Mouse (Mus musculus): Measurements from ENCODE around the gene Cmbl. TPM values are rescaled to one million over a fixed set of nuclear protein-coding genes. Genes with fewer than 3 reads are reported as not detected.

Cmbl gene
- under 1 TPM in 5 of 26 experiments, not detected in 21; 0.73 to 0.98 (median 0.94) TPM for total RNA-seq (2018; cell fraction: chromatin; rRNA removed)
- total RNA-seq (2018; cell fraction: cytosol; rRNA removed): 1 to 10 TPM in 13 of 26 experiments, under 1 TPM in 11, not detected in 2; 0.14 to 3.0 (median 1.4) TPM
- under 1 TPM in 4 of 26 experiments, not detected in 22; 0.56 to 0.92 (median 0.67) TPM for total RNA-seq (2018; cell fraction: nucleus; rRNA removed)
- 1.5 to 5.5 TPM (median 3.5 TPM) in 3 replicates for polyA plus RNA-seq (2018)

GRCm38 (mm10) chr15:31565184-31565583 is at the start of gene Cmbl:
Gene Cmbl (plus strand): TSS chr15:31565389.
- 79% methylated on average over 5 of the region's 5 CpGs for WGBS (ENCODE audit: missing documents)
- H3K4me3 ChIP-seq (ENCODE audit: inconsistent target): no peak within 1 kb of the TSS
- H3K27ac ChIP-seq: peak within 1 kb of the TSS; percentile 48
- H3K79me2 ChIP-seq (ENCODE audit: inconsistent target): no peaks in the 10 kb centered on the region
- no peaks in the 10 kb centered on the region for H3K36me3 ChIP-seq (ENCODE audit: inconsistent target)

GRCm38 (mm10) chr15:31517186-31517585 is 48.0 kb upstream of the Cmbl start:
- H3K79me2 ChIP-seq (ENCODE audit: inconsistent target): peaks cover 100% of the 10 kb centered on the region
- 89% methylated on average over 1 of the region's 1 CpGs for WGBS (ENCODE audit: missing documents)
- no peak overlapping the region for H3K27ac ChIP-seq
- H3K4me3 ChIP-seq (ENCODE audit: inconsistent target): no peak overlapping the region
- H3K36me3 ChIP-seq (ENCODE audit: inconsistent target): no peaks in the 10 kb centered on the region

- 91% methylated on average over 2 of the region's 2 CpGs for WGBS (ENCODE audit: missing documents)
- Histone ChIP-seq H3K36me3 (ENCODE audit: inconsistent target) (no peaks in the 10 kb centered on the region), H3K27ac (no peak overlapping the region), H3K79me2 (ENCODE audit: inconsistent target) (peaks cover 100% of the 10 kb centered on the region), H3K4me3 (ENCODE audit: inconsistent target) (no peak overlapping the region)
These were observed 46.8 kb upstream of the Cmbl start for GRCm38 (mm10) chr15:31518371-31518770.

GRCm38 (mm10) chr15:31519000-31519399 is 46.2 kb upstream of the Cmbl start:
- Histone ChIP-seq H3K27ac (no peak overlapping the region), H3K36me3 (ENCODE audit: inconsistent target) (no peaks in the 10 kb centered on the region), H3K79me2 (ENCODE audit: inconsistent target) (peaks cover 100% of the 10 kb centered on the region), H3K4me3 (ENCODE audit: inconsistent target) (no peak overlapping the region)
- WGBS (ENCODE audit: missing documents): 97% methylated on average over 5 of the region's 5 CpGs

- Histone ChIP-seq H3K27ac (no peak overlapping the region), H3K4me3 (ENCODE audit: inconsistent target) (no peak overlapping the region), H3K36me3 (ENCODE audit: inconsistent target) (no peaks in the 10 kb centered on the region), H3K79me2 (ENCODE audit: inconsistent target) (peaks cover 89% of the 10 kb centered on the region)
- WGBS (ENCODE audit: missing documents): 93% methylated on average over 1 of the region's 1 CpGs
These were observed 38.7 kb upstream of the Cmbl start for GRCm38 (mm10) chr15:31526463-31526862.

GRCm38 (mm10) chr15:31528477-31528876 is 36.7 kb upstream of the Cmbl start:
- Histone ChIP-seq H3K27ac (no peak overlapping the region), H3K4me3 (ENCODE audit: inconsistent target) (no peak overlapping the region), H3K79me2 (ENCODE audit: inconsistent target) (peaks cover 69% of the 10 kb centered on the region), H3K36me3 (ENCODE audit: inconsistent target) (no peaks in the 10 kb centered on the region)
- 89% methylated on average over 4 of the region's 4 CpGs for WGBS (ENCODE audit: missing documents)

- Histone ChIP-seq H3K79me2 (ENCODE audit: inconsistent target) (peaks cover 62% of the 10 kb centered on the region), H3K4me3 (ENCODE audit: inconsistent target) (peak overlapping the region; percentile 54; the same call in 1 of the 2 replicates), H3K36me3 (ENCODE audit: inconsistent target) (no peaks in the 10 kb centered on the region), H3K27ac (no peak overlapping the region)
- WGBS (ENCODE audit: missing documents): 18% methylated on average over 6 of the region's 6 CpGs
These were observed 36.1 kb upstream of the Cmbl start for GRCm38 (mm10) chr15:31529103-31529502.

- Histone ChIP-seq H3K4me3 (ENCODE audit: inconsistent target) (peak overlapping the region; percentile 54), H3K79me2 (ENCODE audit: inconsistent target) (peaks cover 53% of the 10 kb centered on the region), H3K27ac (peak overlapping the region; percentile 19; the same call in 1 of the 2 replicates), H3K36me3 (ENCODE audit: inconsistent target) (no peaks in the 10 kb centered on the region)
- WGBS (ENCODE audit: missing documents): 1% methylated on average over 40 of the region's 56 CpGs
These were observed 35.2 kb upstream of the Cmbl start for GRCm38 (mm10) chr15:31529811-31530658.

- peak within 1 kb of the TSS; percentile 68 for H3K4me3 ChIP-seq (ENCODE audit: inconsistent target)
- H3K27ac ChIP-seq: peak within 1 kb of the TSS; percentile 61
- no peaks in the 10 kb centered on the region for H3K36me3 ChIP-seq (ENCODE audit: inconsistent target)
- H3K79me2 ChIP-seq (ENCODE audit: inconsistent target): peaks cover 45% of the 10 kb centered on the region
- WGBS (ENCODE audit: missing documents): under 1% methylated on average over 99 of the region's 132 CpGs
These were observed 34.3 kb upstream of the Cmbl start, which contains the start of gene March6 for GRCm38 (mm10) chr15:31530659-31531445. Gene March6 (minus strand): TSS chr15:31531053.

GRCm38 (mm10) chr15:31531446-31532330 is 33.5 kb upstream of the Cmbl start:
- peak overlapping the region; percentile 61 for H3K27ac ChIP-seq
- no peaks in the 10 kb centered on the region for H3K36me3 ChIP-seq (ENCODE audit: inconsistent target)
- H3K4me3 ChIP-seq (ENCODE audit: inconsistent target): peak overlapping the region; percentile 68
- WGBS (ENCODE audit: missing documents): 0% methylated on average over 14 of the region's 16 CpGs
- peaks cover 37% of the 10 kb centered on the region for H3K79me2 ChIP-seq (ENCODE audit: inconsistent target)

- H3K36me3 ChIP-seq (ENCODE audit: inconsistent target): no peaks in the 10 kb centered on the region
- peaks cover 29% of the 10 kb centered on the region for H3K79me2 ChIP-seq (ENCODE audit: inconsistent target)
- WGBS (ENCODE audit: missing documents): 94% methylated on average over 2 of the region's 2 CpGs
- peak overlapping the region; percentile 61; the same call in 1 of the 2 replicates for H3K27ac ChIP-seq
- H3K4me3 ChIP-seq (ENCODE audit: inconsistent target): no peak overlapping the region
These were observed 32.7 kb upstream of the Cmbl start for GRCm38 (mm10) chr15:31532331-31533021.

- H3K27ac ChIP-seq: no peak overlapping the region
These were observed 31.7 kb upstream of the Cmbl start for GRCm38 (mm10) chr15:31533529-31533928.

More at GRCm38 (mm10) chr15:31533529-31533928, 31.7 kb upstream of the Cmbl start:
- H3K4me3 ChIP-seq (ENCODE audit: inconsistent target): no peak overlapping the region
- H3K36me3 ChIP-seq (ENCODE audit: inconsistent target): no peaks in the 10 kb centered on the region
- peaks cover 18% of the 10 kb centered on the region for H3K79me2 ChIP-seq (ENCODE audit: inconsistent target)
- 26% methylated on average over 2 of the region's 2 CpGs for WGBS (ENCODE audit: missing documents)

Data from macrophage (primary cell).